24 mouse cellular contexts compared by ENCODE assay signal in genomic region chr5:143820820-143821219, GRCm38 (mm10). TPM values are rescaled to one million over a fixed set of nuclear protein-coding genes. Genes with fewer than 3 reads are reported as not detected.
DNase-seq lines count a peak whose midpoint lies in the region; ATAC-seq and TF ChIP-seq lines count a peak whose summit lies in the region.
"Had no signal": no experiment of that assay in that cellular context is flagged by ENCODE, and none has a peak within 500 bp of the region (broad histone marks: within the 10 kb centered on the region; RNA-seq: fewer than 3 reads in every experiment).

No protein-coding gene starts in this region.

- peak overlapping the region; percentile 94 for H3K4me2 ChIP-seq in heart, embryonic 13.5 days
- H3K4me2 ChIP-seq in lung, embryonic 14.5 days = no peak overlapping the region
- H3K4me2 ChIP-seq in liver, embryonic 15.5 days = peak overlapping the region; percentile 94
- H3K4me2 ChIP-seq: embryonic facial prominence, embryonic 15.5 days; forebrain, embryonic 12.5 days; heart, embryonic 15.5 days had no signal

- H3K36me3 ChIP-seq in erythroblast, embryonic 14.5 days (ENCODE audit: control insufficient read depth) = peaks cover 26% of the 10 kb centered on the region
- no peaks in the 10 kb centered on the region for H3K36me3 ChIP-seq in heart, embryonic 13.5 days
- no peaks in the 10 kb centered on the region for H3K36me3 ChIP-seq in lung, embryonic 14.5 days (ENCODE audit: insufficient read depth)
- peaks cover 17% of the 10 kb centered on the region for H3K36me3 ChIP-seq in liver, embryonic 15.5 days (replicated peaks)
- H3K36me3 ChIP-seq: embryonic facial prominence, embryonic 15.5 days; forebrain, embryonic 12.5 days; heart, embryonic 15.5 days; hindbrain, embryonic 10.5 days; limb, embryonic 10.5 days had no signal

- H3K9me3 ChIP-seq in erythroblast, embryonic 14.5 days (ENCODE audit: control insufficient read depth, low read length) = no peaks in the 10 kb centered on the region
- no peaks in the 10 kb centered on the region for H3K9me3 ChIP-seq in heart, embryonic 13.5 days
- H3K9me3 ChIP-seq in lung, embryonic 14.5 days (ENCODE audit: low read depth, low read length) = no peaks in the 10 kb centered on the region
- H3K9me3 ChIP-seq in liver, embryonic 15.5 days (replicated peaks) = no peaks in the 10 kb centered on the region
- H3K9me3 ChIP-seq: embryonic facial prominence, embryonic 15.5 days; forebrain, embryonic 12.5 days; heart, embryonic 15.5 days; hindbrain, embryonic 10.5 days; limb, embryonic 10.5 days had no signal

- no peak for ATAC-seq in erythroblast, adult 5-6 weeks (replicated peaks; ENCODE audit: low FRiP score, poor library complexity, severe bottlenecking)
- no peak for ATAC-seq in heart, embryonic 13.5 days (ENCODE audit: extremely low read depth, insufficient number of reproducible peaks, low FRiP score, low TSS enrichment)
- ATAC-seq in lung, embryonic 14.5 days (ENCODE audit: insufficient read depth) = no peak
- ATAC-seq in liver, embryonic 15.5 days (ENCODE audit: insufficient read depth) = no peak
- no peak for ATAC-seq in megakaryocyte progenitor cell, adult 5-6 weeks (replicated peaks; ENCODE audit: poor library complexity)
- ATAC-seq: hindbrain, embryonic 16.5 days; intestine, embryonic 16.5 days; midbrain, embryonic 16.5 days had no signal

- no peak overlapping the region for H3K9ac ChIP-seq in heart, embryonic 13.5 days
- no peak overlapping the region for H3K9ac ChIP-seq in lung, embryonic 14.5 days
- no peak overlapping the region for H3K9ac ChIP-seq in liver, embryonic 15.5 days
- H3K9ac ChIP-seq: embryonic facial prominence, embryonic 15.5 days; forebrain, embryonic 12.5 days; heart, embryonic 15.5 days had no signal

- 88% methylated on average over 5 of the region's 5 CpGs for WGBS in heart, embryonic 13.5 days
- 94% methylated on average over 5 of the region's 5 CpGs for WGBS in lung, embryonic 14.5 days
- 82% methylated on average over 5 of the region's 5 CpGs for WGBS in liver, embryonic 15.5 days (ENCODE audit: insufficient replicate concordance)

- no peak overlapping the region for H3K27ac ChIP-seq in heart, embryonic 13.5 days (replicated peaks)
- no peak overlapping the region for H3K27ac ChIP-seq in lung, embryonic 14.5 days (ENCODE audit: low read depth)
- H3K27ac ChIP-seq in liver, embryonic 15.5 days (replicated peaks) = peak overlapping the region; percentile 96
- H3K27ac ChIP-seq: embryonic facial prominence, embryonic 15.5 days; forebrain, embryonic 12.5 days; heart, embryonic 15.5 days; hindbrain, embryonic 10.5 days; limb, embryonic 10.5 days had no signal

- no peak for DNase-seq in heart, adult 9 months (ENCODE audit: low spot score in 2 of 2)
- no peak for DNase-seq in lung, embryonic 14.5 days
- DNase-seq in lung, postnatal 4 days = no peak
- DNase-seq: adrenal gland, postnatal 36 days; cerebellum, adult 11 months; cerebellum, adult 9-11 months; kidney, adult 9 months; kidney, postnatal 36 days; layer of hippocampus, adult 9-11 months; thymus, adult 18-20 months; thymus, postnatal 36 days had no signal

- TF ChIP-seq CTCF in lung, embryonic 14.5 days (IDR thresholded peaks at IDR 0.05; ENCODE audit: low read depth) = 0 out of 2 replicates have a peak, but pooled peaks have one; percentile 4

- no peaks in the 10 kb centered on the region for H3K27me3 ChIP-seq in erythroblast, embryonic 14.5 days (ENCODE audit: control insufficient read depth)
- no peaks in the 10 kb centered on the region for H3K27me3 ChIP-seq in heart, embryonic 13.5 days (replicated peaks)
- no peaks in the 10 kb centered on the region for H3K27me3 ChIP-seq in lung, embryonic 14.5 days (ENCODE audit: insufficient read depth, low read length)
- H3K27me3 ChIP-seq in liver, embryonic 15.5 days = no peaks in the 10 kb centered on the region
- H3K27me3 ChIP-seq: embryonic facial prominence, embryonic 15.5 days; forebrain, embryonic 12.5 days; heart, embryonic 15.5 days had no signal

- H3K4me1 ChIP-seq in erythroblast, embryonic 14.5 days (ENCODE audit: control insufficient read depth) = peaks cover 30% of the 10 kb centered on the region
- H3K4me1 ChIP-seq in heart, embryonic 13.5 days = peaks cover 16% of the 10 kb centered on the region
- H3K4me1 ChIP-seq in lung, embryonic 14.5 days (ENCODE audit: insufficient read depth) = no peaks in the 10 kb centered on the region
- H3K4me1 ChIP-seq in liver, embryonic 15.5 days (replicated peaks) = peaks cover 36% of the 10 kb centered on the region

- peak overlapping the region; percentile 87 for H3K4me3 ChIP-seq in erythroblast, embryonic 14.5 days (replicated peaks)
- H3K4me3 ChIP-seq in heart, embryonic 13.5 days = peak overlapping the region; percentile 90; the same call in 1 of the 2 replicates
- H3K4me3 ChIP-seq in lung, embryonic 14.5 days (ENCODE audit: low read depth, low read length) = no peak overlapping the region
- H3K4me3 ChIP-seq in liver, embryonic 15.5 days (replicated peaks) = peak overlapping the region; percentile 85
- H3K4me3 ChIP-seq: embryonic facial prominence, embryonic 15.5 days; forebrain, embryonic 12.5 days; heart, embryonic 15.5 days; hindbrain, embryonic 10.5 days; limb, embryonic 10.5 days had no signal

RNA-seq across cellular contexts. Expression of gene Eif2ak1, which starts 3.2 kb away (rescaled TPM):
- polyA plus RNA-seq in erythroblast, embryonic 14.5 days (2012) = 14.4 and 16.3 TPM in 2 replicates
- total RNA-seq in erythroblast, adult 5-6 weeks (2015; ENCODE audit: low replicate concordance) = 338 and 412 TPM in 2 replicates
- 746 and 827 TPM in 2 replicates for total RNA-seq in erythroblast, adult 5-6 weeks (2017; ENCODE audit: low replicate concordance)
- 26.7 and 26.9 TPM in 2 replicates for polyA plus RNA-seq in heart, embryonic 13.5 days (2015; fragmentation: Nextera tagmentation; extraction: Ambion mirVana)
- 42.1 and 42.4 TPM in 2 replicates for polyA plus RNA-seq in lung, embryonic 14.5 days (2014; fragmentation: Nextera tagmentation; extraction: Ambion mirVana)
- polyA plus RNA-seq in liver, embryonic 15.5 days (2015; fragmentation: Nextera tagmentation; extraction: Ambion mirVana) = 114 and 120 TPM in 2 replicates
- total RNA-seq in megakaryocyte progenitor cell, adult 5-6 weeks (2015) = 22.1 and 22.7 TPM in 2 replicates
- 34.2 and 35.2 TPM in 2 replicates for total RNA-seq in megakaryocyte progenitor cell, adult 5-6 weeks (2017)
